Mouse (Mus musculus): ENCODE measurements around the gene Cacna1e. TPM values are rescaled to one million over a fixed set of nuclear protein-coding genes. Genes with fewer than 3 reads are reported as not detected.

Cacna1e gene
- total and polyA plus RNA-seq, 2 experiments from 2014 or later: 10.3 to 68.4 TPM

DNA sequence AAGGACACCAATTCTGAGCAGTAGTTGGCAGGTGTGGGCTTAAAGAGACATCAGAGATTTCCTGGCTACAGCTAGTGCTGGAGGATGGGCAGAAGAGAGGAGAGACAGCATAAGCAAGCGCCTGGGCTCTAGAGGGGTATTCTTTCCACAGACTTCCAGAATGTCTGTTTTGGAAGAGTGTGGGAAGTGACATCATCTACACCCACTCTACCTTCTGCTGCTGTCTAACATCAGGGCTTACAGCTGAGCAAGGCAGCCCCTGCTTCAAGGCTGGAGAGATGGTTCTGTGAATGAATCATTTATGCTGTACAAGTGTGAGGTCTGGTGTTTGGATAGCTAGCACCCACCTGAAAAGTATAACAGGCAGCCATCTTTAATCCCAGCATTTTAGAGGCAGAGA lies 18.3 kb downstream of the Cacna1e start:
- H3K4me1 ChIP-seq (ENCODE audit: insufficient read depth, low read length): no peaks in the 10 kb centered on the region
- ATAC-seq (ENCODE audit: low FRiP score): no peak
- no peak overlapping the region for H3K4me2 ChIP-seq (ENCODE audit: low read depth, low read length, poor library complexity, severe bottlenecking)
- no peaks in the 10 kb centered on the region for H3K9me3 ChIP-seq (ENCODE audit: low read length)
- no peak overlapping the region for H3K27ac ChIP-seq (ENCODE audit: low read depth, low read length)
- H3K36me3 ChIP-seq (ENCODE audit: insufficient read depth, low read length): no peaks in the 10 kb centered on the region
- H3K27me3 ChIP-seq (ENCODE audit: insufficient read depth, low read length): no peaks in the 10 kb centered on the region
- H3K9ac ChIP-seq (replicated peaks; ENCODE audit: low read length, poor library complexity, severe bottlenecking): no peak overlapping the region
- no peak for DNase-seq (ENCODE audit: low spot score)
- H3K4me3 ChIP-seq (ENCODE audit: low read depth, low read length): no peak overlapping the region
- TF ChIP-seq CTCF (IDR thresholded peaks at IDR 0.05): no peak
- 80% methylated on average over 1 of the region's 1 CpGs for WGBS

DNA sequence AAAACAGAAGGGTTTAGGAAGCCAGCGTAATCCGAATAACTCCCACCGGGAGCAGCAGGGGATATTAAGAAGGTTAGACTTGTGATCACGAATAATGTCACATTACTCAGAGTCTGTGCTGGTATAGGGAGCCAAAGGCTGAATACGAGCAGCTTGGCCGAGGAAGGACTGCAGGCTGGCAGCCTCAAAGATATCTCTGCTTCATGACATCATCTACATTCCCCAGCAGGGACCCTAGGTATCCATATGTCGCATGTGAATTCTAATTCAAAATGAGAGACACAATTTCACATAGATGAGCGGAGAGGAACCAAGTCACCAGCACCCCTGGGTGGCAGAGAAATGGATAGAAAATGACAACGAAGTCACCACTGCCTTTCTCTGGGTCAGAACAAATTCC lies 22.9 kb downstream of the Cacna1e start:
- no peak overlapping the region for H3K4me2 ChIP-seq (ENCODE audit: low read depth, low read length, poor library complexity, severe bottlenecking)
- H3K9ac ChIP-seq (replicated peaks; ENCODE audit: low read length, poor library complexity, severe bottlenecking): no peak overlapping the region
- no peak for TF ChIP-seq CTCF (IDR thresholded peaks at IDR 0.05)
- DNase-seq (ENCODE audit: low spot score) (peak; percentile 52), ATAC-seq (ENCODE audit: low FRiP score) (no peak)
- no peaks in the 10 kb centered on the region for H3K4me1 ChIP-seq (ENCODE audit: insufficient read depth, low read length)
- no peaks in the 10 kb centered on the region for H3K36me3 ChIP-seq (ENCODE audit: insufficient read depth, low read length)
- H3K4me3 ChIP-seq (ENCODE audit: low read depth, low read length): no peak overlapping the region
- no peak overlapping the region for H3K27ac ChIP-seq (ENCODE audit: low read depth, low read length)
- no peaks in the 10 kb centered on the region for H3K9me3 ChIP-seq (ENCODE audit: low read length)
- H3K27me3 ChIP-seq (ENCODE audit: insufficient read depth, low read length): no peaks in the 10 kb centered on the region
- 71% methylated on average over 9 of the region's 9 CpGs for WGBS

DNA sequence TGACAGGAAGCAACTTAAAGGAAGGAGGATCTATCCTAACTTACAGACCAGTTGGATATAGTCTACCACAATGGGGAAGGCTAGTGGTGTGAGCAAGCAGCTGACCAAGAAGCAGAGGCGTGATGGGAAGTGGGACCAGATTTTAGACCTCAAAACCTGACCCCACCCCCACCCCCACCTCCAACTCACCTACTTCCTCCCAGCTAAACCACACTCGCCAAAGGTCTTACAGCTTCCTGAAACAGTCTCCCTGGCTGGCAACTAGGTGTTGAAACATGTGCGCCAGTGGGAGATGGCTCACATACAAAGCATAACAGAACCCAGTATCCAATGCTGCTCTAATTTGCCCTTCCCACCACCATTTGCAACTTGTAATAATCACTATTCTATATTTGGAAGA lies 29.7 kb downstream of the Cacna1e start:
- H3K27me3 ChIP-seq (ENCODE audit: insufficient read depth, low read length): no peaks in the 10 kb centered on the region
- no peak overlapping the region for H3K4me3 ChIP-seq (ENCODE audit: low read depth, low read length)
- 88% methylated on average over 3 of the region's 3 CpGs for WGBS
- no peaks in the 10 kb centered on the region for H3K36me3 ChIP-seq (ENCODE audit: insufficient read depth, low read length)
- no peak for DNase-seq (ENCODE audit: low spot score)
- H3K4me1 ChIP-seq (ENCODE audit: insufficient read depth, low read length): no peaks in the 10 kb centered on the region
- H3K9ac ChIP-seq (replicated peaks; ENCODE audit: low read length, poor library complexity, severe bottlenecking): no peak overlapping the region
- H3K4me2 ChIP-seq (ENCODE audit: low read depth, low read length, poor library complexity, severe bottlenecking): no peak overlapping the region
- H3K9me3 ChIP-seq (ENCODE audit: low read length): no peaks in the 10 kb centered on the region
- no peak for ATAC-seq (ENCODE audit: low FRiP score)
- H3K27ac ChIP-seq (ENCODE audit: low read depth, low read length): no peak overlapping the region
- no peak for TF ChIP-seq CTCF (IDR thresholded peaks at IDR 0.05)

DNA sequence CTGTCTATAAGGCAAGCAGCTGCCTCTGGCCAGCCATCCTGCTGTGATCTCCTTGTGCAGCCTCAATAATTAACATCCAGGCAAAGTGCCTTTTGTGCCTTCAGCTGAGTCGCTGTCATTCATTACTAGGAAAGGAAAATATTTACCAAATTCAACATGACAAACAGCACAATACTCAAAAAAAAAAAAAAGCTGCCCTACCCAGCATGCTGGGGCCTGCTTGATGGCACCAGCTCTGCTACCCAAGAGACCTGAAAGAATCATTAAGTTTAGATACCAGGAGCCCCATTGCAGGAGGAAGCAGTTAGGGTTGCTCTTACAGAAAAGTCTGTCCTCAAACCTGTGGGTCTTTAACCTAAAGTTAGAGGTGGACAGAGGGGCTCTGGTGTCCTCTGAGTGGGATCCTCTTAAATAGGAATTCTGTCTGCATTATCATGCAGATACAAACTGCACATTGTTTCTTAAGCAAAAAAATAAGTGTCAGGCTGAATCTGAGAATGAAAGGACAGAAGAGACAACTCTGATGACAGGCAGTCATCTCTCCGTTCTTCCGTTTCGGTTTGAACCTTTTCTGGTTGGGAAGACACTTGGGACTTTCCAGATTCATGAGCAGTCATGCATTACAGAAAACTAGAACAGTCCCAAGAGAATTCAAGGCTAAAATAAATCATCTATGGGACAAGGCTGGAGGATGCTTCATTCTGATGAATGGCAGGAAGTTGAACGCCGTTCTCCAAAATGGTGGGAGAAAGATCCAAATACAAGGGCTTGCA lies 33.6 kb downstream of the Cacna1e start:
- DNase-seq (ENCODE audit: low spot score) (no peak), ATAC-seq (ENCODE audit: low FRiP score) (no peak)
- Histone ChIP-seq H3K4me3 (ENCODE audit: low read depth, low read length) (no peak overlapping the region), H3K27ac (ENCODE audit: low read depth, low read length) (no peak overlapping the region), H3K36me3 (ENCODE audit: insufficient read depth, low read length) (no peaks in the 10 kb centered on the region), H3K27me3 (ENCODE audit: insufficient read depth, low read length) (no peaks in the 10 kb centered on the region), H3K4me1 (ENCODE audit: insufficient read depth, low read length) (no peaks in the 10 kb centered on the region), H3K4me2 (ENCODE audit: low read depth, low read length, poor library complexity, severe bottlenecking) (no peak overlapping the region), H3K9ac (replicated peaks; ENCODE audit: low read length, poor library complexity, severe bottlenecking) (no peak overlapping the region), H3K9me3 (ENCODE audit: low read length) (no peaks in the 10 kb centered on the region)
- WGBS: 59% methylated on average over 6 of the region's 6 CpGs
- no peak for TF ChIP-seq CTCF (IDR thresholded peaks at IDR 0.05)

DNA sequence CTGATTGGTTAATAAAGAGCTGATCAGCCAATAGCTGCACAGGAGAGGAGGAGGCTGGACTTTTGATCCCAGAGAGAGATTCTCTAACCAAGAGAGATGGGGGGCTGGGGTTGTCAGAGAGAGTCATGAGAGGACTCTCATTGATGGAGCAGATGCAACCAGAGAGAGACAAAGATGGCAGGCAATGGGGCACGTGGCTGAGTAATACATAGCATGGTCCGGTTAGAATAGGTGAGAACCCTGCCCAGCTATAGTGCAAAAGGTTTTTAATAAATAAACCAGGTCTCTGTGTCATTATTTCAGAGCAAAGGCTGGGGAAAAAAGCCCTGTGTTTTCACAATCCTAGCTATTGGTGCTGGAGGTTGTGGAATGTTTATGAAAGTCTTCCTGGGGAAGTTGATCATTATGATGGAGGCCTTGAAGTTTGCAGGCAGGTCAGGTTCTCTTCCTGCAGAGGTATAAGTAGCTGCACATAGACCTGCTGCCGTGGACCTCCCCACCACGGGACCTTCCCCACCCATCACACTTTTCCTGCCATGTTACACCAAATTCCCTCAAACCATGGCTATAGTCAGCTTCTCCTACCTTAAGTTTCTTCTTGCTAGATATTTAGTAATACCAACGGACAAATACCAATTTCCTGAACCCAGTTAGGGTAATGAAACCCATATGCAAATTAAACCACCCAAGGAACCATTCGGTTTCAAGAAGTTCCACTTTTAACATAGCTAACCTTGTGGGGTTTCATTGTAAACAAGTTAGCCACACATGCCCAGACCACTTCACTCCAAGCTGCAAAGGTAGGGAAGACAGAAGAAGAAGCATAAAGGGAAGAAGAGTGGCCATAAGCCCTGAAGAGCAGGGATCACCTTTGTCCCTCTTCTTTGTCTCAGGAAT lies 35.4 kb downstream of the Cacna1e start:
- no peaks in the 10 kb centered on the region for H3K36me3 ChIP-seq (ENCODE audit: insufficient read depth, low read length)
- H3K4me1 ChIP-seq (ENCODE audit: insufficient read depth, low read length): no peaks in the 10 kb centered on the region
- H3K9me3 ChIP-seq (ENCODE audit: low read length): no peaks in the 10 kb centered on the region
- no peak overlapping the region for H3K9ac ChIP-seq (replicated peaks; ENCODE audit: low read length, poor library complexity, severe bottlenecking)
- 90% methylated on average over 6 of the region's 6 CpGs for WGBS
- no peak overlapping the region for H3K4me3 ChIP-seq (ENCODE audit: low read depth, low read length)
- no peak for ATAC-seq (ENCODE audit: low FRiP score)
- no peaks in the 10 kb centered on the region for H3K27me3 ChIP-seq (ENCODE audit: insufficient read depth, low read length)
- no peak overlapping the region for H3K27ac ChIP-seq (ENCODE audit: low read depth, low read length)
- no peak for TF ChIP-seq CTCF (IDR thresholded peaks at IDR 0.05)
- H3K4me2 ChIP-seq (ENCODE audit: low read depth, low read length, poor library complexity, severe bottlenecking): no peak overlapping the region
- DNase-seq (ENCODE audit: low spot score): no peak

DNA sequence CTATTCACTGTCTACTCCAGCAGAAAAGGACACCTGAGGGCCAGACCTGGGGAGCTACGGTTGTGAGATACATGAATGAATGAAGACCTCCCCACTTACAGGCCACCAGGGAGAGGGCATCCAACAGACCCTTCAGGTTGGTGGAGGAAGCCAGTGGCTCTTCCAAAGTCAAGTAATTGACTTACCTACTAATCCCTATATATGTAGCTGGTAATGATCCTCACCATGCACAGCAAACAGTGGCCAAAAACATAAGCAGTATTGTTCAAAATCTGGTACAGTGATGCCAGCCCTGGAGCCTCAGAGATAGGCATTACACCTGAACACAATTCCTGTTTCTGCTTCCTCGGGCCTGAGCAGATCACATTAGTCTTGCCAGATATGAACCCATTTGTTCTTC lies 37.4 kb downstream of the Cacna1e start:
- no peak for TF ChIP-seq CTCF (IDR thresholded peaks at IDR 0.05)
- Histone ChIP-seq H3K4me1 (ENCODE audit: insufficient read depth, low read length) (no peaks in the 10 kb centered on the region), H3K27me3 (ENCODE audit: insufficient read depth, low read length) (no peaks in the 10 kb centered on the region), H3K4me2 (ENCODE audit: low read depth, low read length, poor library complexity, severe bottlenecking) (no peak overlapping the region), H3K36me3 (ENCODE audit: insufficient read depth, low read length) (no peaks in the 10 kb centered on the region), H3K9me3 (ENCODE audit: low read length) (no peaks in the 10 kb centered on the region), H3K27ac (ENCODE audit: low read depth, low read length) (no peak overlapping the region), H3K4me3 (ENCODE audit: low read depth, low read length) (no peak overlapping the region), H3K9ac (replicated peaks; ENCODE audit: low read length, poor library complexity, severe bottlenecking) (no peak overlapping the region)
- no peak for DNase-seq (ENCODE audit: low spot score)
- no peak for ATAC-seq (ENCODE audit: low FRiP score)
- WGBS: 92% methylated on average over 2 of the region's 2 CpGs
